Comparison of ENCODE assay signal across 8 mouse cellular contexts in the genomic region with DNA sequence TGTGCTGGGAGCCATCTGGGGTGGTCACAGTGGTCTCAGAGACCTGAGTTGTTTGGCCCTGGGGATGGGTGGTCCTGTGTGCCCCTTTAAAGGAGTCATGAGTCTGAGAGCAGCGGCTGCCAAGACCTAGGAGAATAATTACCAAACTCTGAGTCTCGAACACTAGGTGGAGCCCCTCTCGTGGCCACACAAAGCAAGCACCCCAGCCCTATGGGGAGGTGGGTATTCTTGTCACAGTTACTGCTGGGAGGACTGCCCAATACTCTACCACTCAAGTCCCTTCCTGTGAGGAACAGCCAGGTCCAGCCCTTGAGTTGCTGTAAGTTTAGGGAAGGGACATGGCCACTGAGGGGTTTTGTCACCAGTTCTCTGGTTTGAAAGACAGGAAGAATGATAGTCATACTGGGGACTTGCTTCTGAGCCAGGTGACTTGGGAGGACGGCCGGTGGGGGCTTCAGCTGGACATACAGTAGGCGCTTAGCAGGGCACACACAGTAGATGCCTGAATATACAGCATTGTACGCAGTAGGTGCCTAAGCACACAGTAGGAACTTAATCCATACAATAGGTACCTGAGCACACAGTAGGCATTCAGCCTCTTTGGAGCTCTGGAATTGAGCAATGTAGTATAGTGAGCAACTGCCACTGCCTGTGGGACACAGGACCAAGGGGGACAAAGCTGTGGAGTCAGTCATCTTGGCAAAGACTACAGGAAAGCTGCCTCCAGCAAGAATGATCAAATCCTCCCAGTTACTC. TPM values are rescaled to one million over a fixed set of nuclear protein-coding genes. Genes with fewer than 3 reads are reported as not detected.
DNase-seq lines count a peak whose midpoint lies in the region; ATAC-seq and TF ChIP-seq lines count a peak whose summit lies in the region.

No protein-coding gene starts in this region.

- H3K4me3 ChIP-seq in left cerebral cortex, adult 2 months = no peak overlapping the region

- intact Hi-C loops in left cerebral cortex, adult 2 months (cut with DNase I) = loop anchor here (1.0 kb wide), 1 partner anchor 54 kb away; no protein-coding TSS in a partner anchor

- peak; percentile 40 for DNase-seq in CD4-positive, CD25-positive, alpha-beta regulatory T cell, adult 2 months (ENCODE audit: low read depth, low spot score)
- DNase-seq in urinary bladder, postnatal 25 days (ENCODE audit: low spot score) = peak; percentile 46
- no peak for DNase-seq in urinary bladder, adult 2 months (ENCODE audit: low spot score)
- DNase-seq in heart, postnatal 4 days = peak; percentile 70
- peak in 1 of 2 experiments; percentile 37 for DNase-seq in left cerebral cortex, adult 2 months (ENCODE audit: extremely low spot score in 1 of 2, low spot score in 2 of 2)
- peak; percentile 14 for DNase-seq in naive thymus-derived CD4-positive, alpha-beta T cell, adult 2 months (ENCODE audit: low read depth)

- no peak for ATAC-seq in CD4-positive, CD25-positive, alpha-beta regulatory T cell, adult 4 months
- ATAC-seq in megakaryocyte-erythroid progenitor cell, adult 5-6 weeks (replicated peaks; ENCODE audit: low FRiP score, low TSS enrichment, poor library complexity, severe bottlenecking) = no peak

- no peak overlapping the region for H3K27ac ChIP-seq in left cerebral cortex, adult 2 months

- TF ChIP-seq CTCF in left cerebral cortex, adult 2 months (IDR thresholded peaks at IDR 0.05) = peak; percentile 72

RNA-seq across cellular contexts. Expression of a gene that starts 25.9 kb away (rescaled TPM):
- 10 to 100 TPM; 33.7 to 42.9 TPM for polyA plus RNA-seq in CD4-positive, CD25-positive, alpha-beta regulatory T cell, adult 4 months (2017; shearing (Covaris generic))
- polyA plus RNA-seq in urinary bladder, adult 2 months (2012; rRNA removed) = 30.9 and 39.0 TPM in 2 replicates
- total RNA-seq in heart, postnatal 4 days (2021) = 10 to 100 TPM; 16.0 to 19.2 TPM
- 10 to 100 TPM; 24.8 to 26.7 TPM for total RNA-seq in left cerebral cortex, adult 2 months (2021)
- 20.5 and 30.5 TPM in 2 replicates for total RNA-seq in megakaryocyte-erythroid progenitor cell, adult 5-6 weeks (2014; fragmentation: Nextera tagmentation)
- 12.3 and 34.4 TPM in 2 replicates for total RNA-seq in megakaryocyte-erythroid progenitor cell, adult 5-6 weeks (2017)

RNA-seq across cellular contexts. Expression of a gene that starts 26.1 kb away (rescaled TPM):
- polyA plus RNA-seq in CD4-positive, CD25-positive, alpha-beta regulatory T cell, adult 4 months (2017; shearing (Covaris generic)) = 10 to 100 TPM; 18.2 to 32.2 TPM
- polyA plus RNA-seq in urinary bladder, adult 2 months (2012; rRNA removed) = 6.6 and 6.9 TPM in 2 replicates
- total RNA-seq in heart, postnatal 4 days (2021) = 10 to 100 TPM; 53.3 to 56.9 TPM
- 1 to 10 TPM; 5.3 to 7.2 TPM for total RNA-seq in left cerebral cortex, adult 2 months (2021)
- total RNA-seq in megakaryocyte-erythroid progenitor cell, adult 5-6 weeks (2014; fragmentation: Nextera tagmentation) = 121 and 124 TPM in 2 replicates
- total RNA-seq in megakaryocyte-erythroid progenitor cell, adult 5-6 weeks (2017) = 124 and 155 TPM in 2 replicates

RNA-seq across cellular contexts. Expression of a gene that starts 31.7 kb away (rescaled TPM):
- polyA plus RNA-seq in CD4-positive, CD25-positive, alpha-beta regulatory T cell, adult 4 months (2017; shearing (Covaris generic)) = 100 to 1,000 TPM; 123 to 141 TPM
- polyA plus RNA-seq in urinary bladder, adult 2 months (2012; rRNA removed) = 24.1 and 28.1 TPM in 2 replicates
- 10 to 100 TPM; 33.4 to 41.5 TPM for total RNA-seq in heart, postnatal 4 days (2021)
- 10 to 100 TPM; 24.4 to 25.7 TPM for total RNA-seq in left cerebral cortex, adult 2 months (2021)
- total RNA-seq in megakaryocyte-erythroid progenitor cell, adult 5-6 weeks (2014; fragmentation: Nextera tagmentation) = 229 and 276 TPM in 2 replicates
- 348 and 369 TPM in 2 replicates for total RNA-seq in megakaryocyte-erythroid progenitor cell, adult 5-6 weeks (2017)

RNA-seq across cellular contexts. Expression of a gene that starts 37.4 kb away (rescaled TPM):
- polyA plus RNA-seq in CD4-positive, CD25-positive, alpha-beta regulatory T cell, adult 4 months (2017; shearing (Covaris generic)) = not detected
- 62.9 and 69.6 TPM in 2 replicates for polyA plus RNA-seq in urinary bladder, adult 2 months (2012; rRNA removed)
- 10 to 100 TPM in 1 of 2 experiments, 1 to 10 TPM in 1; 8.6 to 10.5 TPM for total RNA-seq in heart, postnatal 4 days (2021)
- total RNA-seq in left cerebral cortex, adult 2 months (2021) = 100 to 1,000 TPM; 112 to 140 TPM
- total RNA-seq in megakaryocyte-erythroid progenitor cell, adult 5-6 weeks (2014; fragmentation: Nextera tagmentation) = not detected in 2 replicates
- total RNA-seq in megakaryocyte-erythroid progenitor cell, adult 5-6 weeks (2017) = not detected in 2 replicates

RNA-seq across cellular contexts. Expression of a gene that starts 54.4 kb away (rescaled TPM):
- polyA plus RNA-seq in CD4-positive, CD25-positive, alpha-beta regulatory T cell, adult 4 months (2017; shearing (Covaris generic)) = 1 to 10 TPM in 1 of 2 experiments, not detected in 1; 1.6 TPM
- polyA plus RNA-seq in urinary bladder, adult 2 months (2012; rRNA removed) = 1.0 and 1.1 TPM in 2 replicates
- total RNA-seq in heart, postnatal 4 days (2021) = 1 to 10 TPM; 1.2 to 1.5 TPM
- total RNA-seq in left cerebral cortex, adult 2 months (2021) = under 1 TPM; 0.70 to 0.77 TPM
- not detected in 2 replicates for total RNA-seq in megakaryocyte-erythroid progenitor cell, adult 5-6 weeks (2014; fragmentation: Nextera tagmentation)
- 0.69 TPM in 1 of 2 replicates, not detected in the other for total RNA-seq in megakaryocyte-erythroid progenitor cell, adult 5-6 weeks (2017)

Comparison
In these comparisons a context has a peak if more than half of its experiments do, and no peak if none do; other contexts are left out.
1. RNA of a gene that starts 26.1 kb away (total RNA-seq): 121 to 155 TPM in megakaryocyte-erythroid progenitor cell, adult 5-6 weeks and 53.3 to 56.9 TPM in heart, postnatal 4 days; 5.3 to 7.2 TPM in left cerebral cortex, adult 2 months; every median in the first group is over 4 times any median in the second.
2. RNA of a gene that starts 31.7 kb away (total RNA-seq): 229 to 369 TPM in megakaryocyte-erythroid progenitor cell, adult 5-6 weeks; 33.4 to 41.5 TPM in heart, postnatal 4 days and 24.4 to 25.7 TPM in left cerebral cortex, adult 2 months; every median in the first group is over 4 times any median in the second.